Mouse (Mus musculus) macrophage (primary cell): Measurements from ENCODE around the gene Plekha5. TPM values are rescaled to one million over a fixed set of nuclear protein-coding genes. Genes with fewer than 3 reads are reported as not detected.
"Not testable (repeated sequence)": the region's sequence is repeated elsewhere in the genome, so short reads cannot be mapped to it uniquely, and the experiment has no call there.

ENCODE experiments used
- H3K27ac ChIP-seq: fragments of 350-480 bp; formaldehyde crosslinking; 2 replicates; pipeline ENCODE4 v1.9.0; 2021
- H3K36me3 ChIP-seq: fragments of 350-480 bp; formaldehyde crosslinking; 2 replicates; pipeline ENCODE4 v1.9.0; 2021; ENCODE audit errors: inconsistent target
- H3K4me3 ChIP-seq: fragments of 350-480 bp; formaldehyde crosslinking; 2 replicates; pipeline ENCODE4 v1.9.0; 2021; ENCODE audit errors: inconsistent target
- H3K79me2 ChIP-seq: fragments of 350-480 bp; formaldehyde crosslinking; 2 replicates; pipeline ENCODE4 v1.9.0; 2021; ENCODE audit errors: inconsistent target
- WGBS: methylation state at CpG from one replicate; pipeline ENCODE4 v1.1.7; 2026; ENCODE audit warnings: inconsistent platforms; ENCODE audit not compliant: missing documents; 5-methylcytosine and 5-hydroxymethylcytosine counted together
- polyA plus RNA-seq: library from polyadenylated mRNA; stranded (reverse); fragments of 250-400 nt; gene quantifications from 3 replicates; pipeline ENCODE4 v1.2.4, GENCODE M21; 2018; ENCODE audit warnings: inconsistent platforms

Plekha5 gene
- polyA plus RNA-seq, 1 experiment from 2014 or later: 3.2 TPM

- H3K36me3 ChIP-seq: no peaks in the 10 kb centered on the region
- H3K4me3 ChIP-seq: no peak overlapping the region
- 100% methylated on average over 1 of the region's 1 CpGs for WGBS
Measured at GRCm38 (mm10) chr6:140517188-140517587, 93.3 kb downstream of the Plekha5 start.

GRCm38 (mm10) chr6:140519019-140519418 is 95.2 kb downstream of the Plekha5 start:
- Histone ChIP-seq H3K36me3 (no peaks in the 10 kb centered on the region), H3K4me3 (no peak overlapping the region), H3K79me2 (no peaks in the 10 kb centered on the region), H3K27ac (no peak overlapping the region)
- WGBS: 90% methylated on average over 13 of the region's 13 CpGs

More at GRCm38 (mm10) chr6:140517188-140517587, 93.3 kb downstream of the Plekha5 start:
- no peak overlapping the region for H3K27ac ChIP-seq
- no peaks in the 10 kb centered on the region for H3K79me2 ChIP-seq

GRCm38 (mm10) chr6:140519488-140520159 is 95.8 kb downstream of the Plekha5 start:
- 89% methylated on average over 10 of the region's 10 CpGs for WGBS
- Histone ChIP-seq H3K4me3 (no peak overlapping the region), H3K79me2 (no peaks in the 10 kb centered on the region), H3K27ac (no peak overlapping the region), H3K36me3 (no peaks in the 10 kb centered on the region)

- no peaks in the 10 kb centered on the region for H3K36me3 ChIP-seq
- H3K79me2 ChIP-seq: no peaks in the 10 kb centered on the region
- H3K27ac ChIP-seq: no peak overlapping the region
- 85% methylated on average over 6 of the region's 6 CpGs for WGBS
- no peak overlapping the region for H3K4me3 ChIP-seq
Measured at GRCm38 (mm10) chr6:140520961-140521360, 97.1 kb downstream of the Plekha5 start.

- Histone ChIP-seq H3K79me2 (no peaks in the 10 kb centered on the region), H3K36me3 (no peaks in the 10 kb centered on the region), H3K4me3 (no peak overlapping the region), H3K27ac (no peak overlapping the region)
- 95% methylated on average over 5 of the region's 5 CpGs for WGBS
Measured at GRCm38 (mm10) chr6:140521832-140522231, 98.0 kb downstream of the Plekha5 start.

GRCm38 (mm10) chr6:140523600-140523999 is 99.7 kb downstream of the Plekha5 start:
- H3K27ac ChIP-seq: no peak overlapping the region
- 26% methylated on average over 4 of the region's 4 CpGs for WGBS
- no peaks in the 10 kb centered on the region for H3K79me2 ChIP-seq
- H3K36me3 ChIP-seq: no peaks in the 10 kb centered on the region
- no peak overlapping the region for H3K4me3 ChIP-seq

GRCm38 (mm10) chr6:140528414-140528813 is 104.6 kb downstream of the Plekha5 start:
- Histone ChIP-seq H3K36me3 (no peaks in the 10 kb centered on the region), H3K4me3 (no peak overlapping the region), H3K79me2 (no peaks in the 10 kb centered on the region), H3K27ac (no peak overlapping the region)
- 95% methylated on average over 6 of the region's 6 CpGs for WGBS

GRCm38 (mm10) chr6:140532858-140533257 is 109.0 kb downstream of the Plekha5 start:
- H3K4me3 ChIP-seq, H3K79me2 ChIP-seq, H3K27ac ChIP-seq, H3K36me3 ChIP-seq: not testable (repeated sequence)
- 83% methylated on average over 1 of the region's 1 CpGs for WGBS

- Histone ChIP-seq H3K36me3 (no peaks in the 10 kb centered on the region), H3K79me2 (no peaks in the 10 kb centered on the region), H3K27ac (no peak overlapping the region), H3K4me3 (no peak overlapping the region)
- WGBS: 85% methylated on average over 5 of the region's 5 CpGs
Measured at GRCm38 (mm10) chr6:140533606-140534005, 109.8 kb downstream of the Plekha5 start.

- H3K4me3 ChIP-seq: no peak overlapping the region
- no peaks in the 10 kb centered on the region for H3K36me3 ChIP-seq
- no peaks in the 10 kb centered on the region for H3K79me2 ChIP-seq
- no peak overlapping the region for H3K27ac ChIP-seq
- WGBS: 91% methylated on average over 8 of the region's 8 CpGs
Measured at GRCm38 (mm10) chr6:140535504-140535903, 111.7 kb downstream of the Plekha5 start.

GRCm38 (mm10) chr6:140541919-140542318 is 118.1 kb downstream of the Plekha5 start:
- H3K27ac ChIP-seq: no peak overlapping the region
- 96% methylated on average over 3 of the region's 3 CpGs for WGBS
- H3K36me3 ChIP-seq: no peaks in the 10 kb centered on the region
- no peak overlapping the region for H3K4me3 ChIP-seq
- H3K79me2 ChIP-seq: no peaks in the 10 kb centered on the region

- Histone ChIP-seq H3K36me3 (no peaks in the 10 kb centered on the region), H3K79me2 (no peaks in the 10 kb centered on the region), H3K4me3 (no peak overlapping the region), H3K27ac (no peak overlapping the region)
- 86% methylated on average over 11 of the region's 11 CpGs for WGBS
Measured at GRCm38 (mm10) chr6:140543005-140543794, 119.3 kb downstream of the Plekha5 start.

- no peaks in the 10 kb centered on the region for H3K36me3 ChIP-seq
- H3K79me2 ChIP-seq: no peaks in the 10 kb centered on the region
- WGBS: 93% methylated on average over 8 of the region's 8 CpGs
- H3K4me3 ChIP-seq: no peak overlapping the region
- H3K27ac ChIP-seq: no peak overlapping the region
Measured at GRCm38 (mm10) chr6:140546095-140546494, 122.2 kb downstream of the Plekha5 start.

- Histone ChIP-seq H3K79me2 (no peaks in the 10 kb centered on the region), H3K36me3 (no peaks in the 10 kb centered on the region), H3K4me3 (no peak overlapping the region), H3K27ac (no peak overlapping the region)
- 88% methylated on average over 12 of the region's 12 CpGs for WGBS
Measured at GRCm38 (mm10) chr6:140546648-140547201, 122.9 kb downstream of the Plekha5 start.
